ENCODE assay signal across 8 mouse cellular contexts in genomic region chr5:22327170-22327569, GRCm38 (mm10). TPM values are rescaled to one million over a fixed set of nuclear protein-coding genes. Genes with fewer than 3 reads are reported as not detected.
DNase-seq lines count a peak whose midpoint lies in the region; ATAC-seq and TF ChIP-seq lines count a peak whose summit lies in the region.
"Had no signal": no experiment of that assay in that cellular context is flagged by ENCODE, and none has a peak within 500 bp of the region (broad histone marks: within the 10 kb centered on the region; RNA-seq: fewer than 3 reads in every experiment).

No protein-coding gene starts in this region.

- no peak overlapping the region for H3K4me2 ChIP-seq in kidney, embryonic 14.5 days (replicated peaks; ENCODE audit: low read depth, low read length)
- H3K4me2 ChIP-seq in CH12.LX (ENCODE audit: insufficient read depth, low read depth, poor library complexity, severe bottlenecking) = no peak overlapping the region

- no peak for TF ChIP-seq POLR2A in kidney, adult 2 months (IDR thresholded peaks at IDR 0.05; ENCODE audit: low read depth, low read length)
- no peak for TF ChIP-seq POLR2A in CH12.LX (IDR thresholded peaks at IDR 0.05; ENCODE audit: low read depth, low read length)

- H3K9me3 ChIP-seq in kidney, embryonic 14.5 days (ENCODE audit: control insufficient read depth, low read length) = no peaks in the 10 kb centered on the region; the same call in 1 of the 2 replicates
- no peaks in the 10 kb centered on the region for H3K9me3 ChIP-seq in CH12.LX (replicated peaks; ENCODE audit: low read length)

- dilution Hi-C loops in CH12.LX (cut with MboI; ENCODE audit: extremely low pct_ligation_motif_present, extremely low pct_unique_long_range_greater_than_20kb, low sequenced_read_pairs) = no loop called here

- H3K27ac ChIP-seq in kidney, adult 2 months (ENCODE audit: insufficient read depth, low read depth, low read length) = no peak overlapping the region
- no peak overlapping the region for H3K27ac ChIP-seq in kidney, embryonic 14.5 days (ENCODE audit: low read depth, low read length)
- H3K27ac ChIP-seq in CH12.LX (ENCODE audit: insufficient read depth, low read depth) = no peak overlapping the region

- H3K27me3 ChIP-seq in kidney, adult 2 months (replicated peaks; ENCODE audit: control insufficient read depth, insufficient read depth, low read length) = no peaks in the 10 kb centered on the region
- no peaks in the 10 kb centered on the region for H3K27me3 ChIP-seq in kidney, embryonic 14.5 days (ENCODE audit: control insufficient read depth, insufficient read depth, low read length)
- no peaks in the 10 kb centered on the region for H3K27me3 ChIP-seq in CH12.LX (replicated peaks)

- no peak overlapping the region for H3K9ac ChIP-seq in kidney, embryonic 14.5 days (ENCODE audit: low read depth, low read length)
- no peak overlapping the region for H3K9ac ChIP-seq in CH12.LX (ENCODE audit: insufficient read depth, low read depth)

- TF ChIP-seq RAD21 in CH12.LX (IDR thresholded peaks at IDR 0.05; ENCODE audit: low read depth, low read length) = peak; percentile 46

- no peak overlapping the region for H3K4me3 ChIP-seq in kidney, adult 2 months (ENCODE audit: insufficient read depth, low read depth, low read length)
- H3K4me3 ChIP-seq in kidney, embryonic 14.5 days (ENCODE audit: low read length) = no peak overlapping the region
- H3K4me3 ChIP-seq in CH12.LX (replicated peaks in 1 of 3; ENCODE audit: low read depth in 2 of 3, low read length in 2 of 3, poor library complexity in 1 of 3) = no peak overlapping the region
- H3K4me3 ChIP-seq: erythroblast, embryonic 14.5 days had no signal

- no peaks in the 10 kb centered on the region for H3K79me2 ChIP-seq in CH12.LX (replicated peaks; ENCODE audit: control insufficient read depth, extremely low read depth, insufficient read depth, poor library complexity, severe bottlenecking)

- DNase-seq in kidney, adult 2 months = peak; percentile 16
- DNase-seq in CH12.LX (ENCODE audit: extremely low read depth) = peak; percentile 41
- DNase-seq in R1 (ENCODE audit: low read depth, low spot score) = peak; percentile 54
- peak; percentile 10 for DNase-seq in kidney, postnatal 14 days
- peak; percentile 46 for DNase-seq in retina, postnatal 1 day
- no peak for DNase-seq in frontal cortex, postnatal 25 days (ENCODE audit: low spot score in 2 of 2)

- peak; percentile 47 for TF ChIP-seq CTCF in kidney, adult 2 months (conservative IDR thresholded peaks at IDR 0.05; ENCODE audit: insufficient read depth, insufficient read length, low read depth, low read length)
- TF ChIP-seq CTCF in CH12.LX (conservative IDR thresholded peaks at IDR 0.05 in 1 of 2, IDR thresholded peaks at IDR 0.05 in 1 of 2; ENCODE audit: low read depth in 2 of 2, low read length in 2 of 2) = peak; percentile 64 to 78

- no peak for ATAC-seq in kidney, embryonic 14.5 days (ENCODE audit: low FRiP score, low TSS enrichment)

- 83% methylated on average over 3 of the region's 3 CpGs for WGBS in kidney, adult 2 months
- 83% methylated on average over 3 of the region's 3 CpGs for WGBS in kidney, embryonic 14.5 days

- in situ Hi-C loops in CH12.LX (cut with MboI; ENCODE audit: low pct_ligation_motif_present, low pct_unique_long_range_greater_than_20kb, low sequenced_read_pairs) = no loop called here

- TF ChIP-seq EP300 in CH12.LX (IDR thresholded peaks at IDR 0.05; ENCODE audit: low read length) = no peak

- no peaks in the 10 kb centered on the region for H3K4me1 ChIP-seq in kidney, adult 2 months (ENCODE audit: control insufficient read depth, insufficient read depth, low read length)
- H3K4me1 ChIP-seq in kidney, embryonic 14.5 days (ENCODE audit: control insufficient read depth, insufficient read depth, low read length) = no peaks in the 10 kb centered on the region
- H3K4me1 ChIP-seq in CH12.LX (ENCODE audit: control insufficient read depth in 1 of 2, insufficient read depth in 2 of 2) = 0 out of 4 replicates have a peak, but pooled peaks cover 0 to 2% of the 10 kb centered on the region in 2 experiments

- H3K36me3 ChIP-seq in kidney, adult 2 months (ENCODE audit: control insufficient read depth, insufficient read depth, low read length) = no peaks in the 10 kb centered on the region
- no peaks in the 10 kb centered on the region for H3K36me3 ChIP-seq in kidney, embryonic 14.5 days (ENCODE audit: control insufficient read depth, insufficient read depth, low read length)
- no peaks in the 10 kb centered on the region for H3K36me3 ChIP-seq in CH12.LX (replicated peaks in 1 of 2; ENCODE audit: control insufficient read depth in 1 of 2, insufficient read depth in 1 of 2, low read length in 1 of 2)

TF ChIP-seq in CH12.LX, 34 proteins besides CTCF, POLR2A, EP300 and RAD21:
- TF ChIP-seq MAZ (IDR thresholded peaks at IDR 0.05; ENCODE audit: low read depth, low read length) (no peak), SMC3 (IDR thresholded peaks at IDR 0.05; ENCODE audit: low read depth, low read length) (peak; percentile 54)
TF ChIP-seq in CH12.LX: peak in this region for 1.

RNA-seq across cellular contexts. Expression of gene Reln, which starts 17.3 kb away (rescaled TPM):
- polyA plus RNA-seq in kidney, adult 2 months (2012; rRNA removed) = 3.4 and 4.9 TPM in 2 replicates
- 14.1 and 16.7 TPM in 2 replicates for polyA plus RNA-seq in kidney, embryonic 14.5 days (2014; fragmentation: Nextera tagmentation; extraction: Ambion mirVana)
- total RNA-seq in CH12.LX (2012; rRNA removed) = 0.04 and 0.08 TPM in 2 replicates
- 0.03 TPM in 1 of 2 replicates, not detected in the other for total RNA-seq in CH12.LX (2014; rRNA removed)
- polyA plus RNA-seq in CH12.LX (2012; ENCODE audit: insufficient read length, low read depth) = 0.15 TPM in 1 of 2 replicates, not detected in the other

Comparison
In these comparisons a context has a peak if more than half of its experiments do, and no peak if none do; other contexts are left out.
1. DNase-seq: peak in kidney, adult 2 months (single experiment), CH12.LX (single experiment), R1 (single experiment), kidney, postnatal 14 days (single experiment) and retina, postnatal 1 day (single experiment); none in frontal cortex, postnatal 25 days (0 of 2).